ENCODE assay signal across 12 mouse cellular contexts in the genomic region with DNA sequence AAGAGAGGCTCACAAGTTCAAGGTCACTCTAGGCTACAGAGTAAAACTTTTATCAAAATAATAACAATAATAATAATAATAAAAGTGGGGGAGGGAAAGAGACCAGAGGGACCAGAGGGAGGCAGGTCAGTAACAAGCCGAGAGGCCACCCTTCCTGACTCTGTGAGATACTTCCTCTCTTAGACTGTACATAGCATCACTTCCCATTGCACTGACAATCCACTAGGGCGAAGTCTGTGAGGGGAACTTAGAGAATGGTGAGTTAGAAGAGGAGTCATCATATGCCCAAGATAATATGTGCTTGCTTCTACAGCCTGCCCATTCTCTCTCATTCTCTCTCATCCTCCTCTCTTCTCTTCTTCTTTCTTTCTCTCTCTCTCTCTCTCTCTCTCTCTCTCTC. TPM values are rescaled to one million over a fixed set of nuclear protein-coding genes. Genes with fewer than 3 reads are reported as not detected.
DNase-seq lines count a peak whose midpoint lies in the region; ATAC-seq and TF ChIP-seq lines count a peak whose summit lies in the region.
"Had no signal": no experiment of that assay in that cellular context is flagged by ENCODE, and none has a peak within 500 bp of the region (broad histone marks: within the 10 kb centered on the region; RNA-seq: fewer than 3 reads in every experiment).

No protein-coding gene starts in this region.

- ATAC-seq in megakaryocyte, adult 5-6 weeks (ENCODE audit: poor library complexity, severe bottlenecking) = peak; percentile 76
- ATAC-seq: inflammation-experienced regulatory T-cells, adult 6 months; midbrain, embryonic 13.5 days had no signal

- intact Hi-C loops in left cerebral cortex, adult 2 months (cut with DNase I) = no loop called here

- H3K4me3 ChIP-seq in left cerebral cortex, adult 2 months = no peak overlapping the region
- H3K4me3 ChIP-seq: limb, embryonic 13.5 days; midbrain, embryonic 13.5 days had no signal

- peak; percentile 6 for TF ChIP-seq CTCF in left cerebral cortex, adult 2 months (IDR thresholded peaks at IDR 0.05)

- H3K27ac ChIP-seq in left cerebral cortex, adult 2 months = no peak overlapping the region
- H3K27ac ChIP-seq: limb, embryonic 13.5 days; midbrain, embryonic 13.5 days had no signal

- DNase-seq in left cerebral cortex, adult 2 months (ENCODE audit: extremely low spot score in 1 of 2, low spot score in 2 of 2) = no peak
- no peak for DNase-seq in left cerebral cortex, adult 8-10 months (ENCODE audit: low spot score in 2 of 2)
- DNase-seq in B cell, adult 2 months = peak; percentile 43 to 57
- DNase-seq in T-cell, adult 2 months (ENCODE audit: low spot score) = peak; percentile 15
- no peak for DNase-seq in adrenal gland, postnatal 4 days (ENCODE audit: low spot score in 2 of 2)
- DNase-seq in gastrocnemius, postnatal 4 days (ENCODE audit: low spot score in 2 of 2) = no peak
- DNase-seq: adrenal gland, adult 8-10 months; cerebellum, postnatal 14 days had no signal

RNA-seq across cellular contexts. Expression of gene Rab43, which starts 5.9 kb away (rescaled TPM):
- total RNA-seq in left cerebral cortex, adult 2 months (2021) = 10 to 100 TPM; 14.4 to 14.7 TPM
- total RNA-seq in left cerebral cortex, adult 8-10 months (2022) = 10 to 100 TPM; 14.4 to 22.1 (median 16.7) TPM
- total RNA-seq in megakaryocyte, adult 5-6 weeks (2015) = 36.4 and 40.7 TPM in 2 replicates
- 12.7 and 13.3 TPM in 2 replicates for total RNA-seq in megakaryocyte, adult 5-6 weeks (2017)
- 10 to 100 TPM; 44.3 to 49.2 TPM for total RNA-seq in adrenal gland, postnatal 4 days (2021)
- total RNA-seq in gastrocnemius, postnatal 4 days (2021) = 10 to 100 TPM; 21.4 to 25.1 TPM

RNA-seq across cellular contexts. Expression of gene Gp9, which starts 28.2 kb away (rescaled TPM):
- total RNA-seq in left cerebral cortex, adult 2 months (2021) = 1 to 10 TPM in 1 of 2 experiments, under 1 TPM in 1; 0.54 to 1.4 TPM
- total RNA-seq in left cerebral cortex, adult 8-10 months (2022) = 1 to 10 TPM in 3 of 4 experiments, under 1 TPM in 1; 0.72 to 1.4 (median 1.1) TPM
- total RNA-seq in megakaryocyte, adult 5-6 weeks (2015) = 0.16 and 1.2 TPM in 2 replicates
- total RNA-seq in megakaryocyte, adult 5-6 weeks (2017) = 0.59 TPM in 1 of 2 replicates, not detected in the other
- 1 to 10 TPM; 1.0 to 1.1 TPM for total RNA-seq in adrenal gland, postnatal 4 days (2021)
- total RNA-seq in gastrocnemius, postnatal 4 days (2021) = under 1 TPM in 1 of 2 experiments, not detected in 1; 0.32 TPM

RNA-seq across cellular contexts. Expression of gene Gm45140, which starts 29.6 kb away (rescaled TPM):
- 1 to 10 TPM; 2.7 to 3.5 TPM for total RNA-seq in left cerebral cortex, adult 2 months (2021)
- total RNA-seq in left cerebral cortex, adult 8-10 months (2022) = 1 to 10 TPM; 2.2 to 5.0 (median 2.8) TPM
- total RNA-seq in megakaryocyte, adult 5-6 weeks (2015) = 2.5 and 6.0 TPM in 2 replicates
- total RNA-seq in megakaryocyte, adult 5-6 weeks (2017) = 25.6 and 28.7 TPM in 2 replicates
- 1 to 10 TPM; 1.7 to 3.0 TPM for total RNA-seq in adrenal gland, postnatal 4 days (2021)
- total RNA-seq in gastrocnemius, postnatal 4 days (2021) = 1 to 10 TPM; 4.1 to 4.2 TPM

RNA-seq across cellular contexts. Expression of gene Isy1, which starts 32.6 kb away (rescaled TPM):
- total RNA-seq in left cerebral cortex, adult 2 months (2021) = 10 to 100 TPM; 35.8 to 40.6 TPM
- 10 to 100 TPM; 27.5 to 30.6 (median 28.5) TPM for total RNA-seq in left cerebral cortex, adult 8-10 months (2022)
- 10.2 and 16.7 TPM in 2 replicates for total RNA-seq in megakaryocyte, adult 5-6 weeks (2015)
- 94.0 and 120 TPM in 2 replicates for total RNA-seq in megakaryocyte, adult 5-6 weeks (2017)
- total RNA-seq in adrenal gland, postnatal 4 days (2021) = 10 to 100 TPM; 37.4 to 43.2 TPM
- total RNA-seq in gastrocnemius, postnatal 4 days (2021) = 10 to 100 TPM; 25.1 to 28.0 TPM

RNA-seq across cellular contexts. Expression of gene Cnbp, which starts 44.9 kb away (rescaled TPM):
- total RNA-seq in left cerebral cortex, adult 2 months (2021) = 100 to 1,000 TPM; 255 to 275 TPM
- total RNA-seq in left cerebral cortex, adult 8-10 months (2022) = 100 to 1,000 TPM; 280 to 313 (median 302) TPM
- total RNA-seq in megakaryocyte, adult 5-6 weeks (2015) = 264 and 268 TPM in 2 replicates
- 389 and 399 TPM in 2 replicates for total RNA-seq in megakaryocyte, adult 5-6 weeks (2017)
- 100 to 1,000 TPM; 418 to 439 TPM for total RNA-seq in adrenal gland, postnatal 4 days (2021)
- 100 to 1,000 TPM; 469 to 478 TPM for total RNA-seq in gastrocnemius, postnatal 4 days (2021)

Comparison
In these comparisons a context has a peak if more than half of its experiments do, and no peak if none do; other contexts are left out.
1. DNase-seq: peak in B cell, adult 2 months (2 of 2) and T-cell, adult 2 months (single experiment); none in left cerebral cortex, adult 2 months (0 of 2), left cerebral cortex, adult 8-10 months (0 of 2), adrenal gland, postnatal 4 days (0 of 2) and gastrocnemius, postnatal 4 days (0 of 2).